Mouse (Mus musculus): ENCODE measurements around the gene Gm6401.
"Not testable (repeated sequence)": the region's sequence is repeated elsewhere in the genome, so short reads cannot be mapped to it uniquely, and the experiment has no call there.

The Gm6401 gene

GRCm38 (mm10) chr14:41967827-41968226 is at the start of gene Gm6401:
Gene Gm6401, minus strand, starts transcription at chr14:41967927.
- DNase-seq (ENCODE audit: low read depth, low spot score), result not testable (repeated sequence)

GRCm38 (mm10) chr14:41983225-41983624 is 15.5 kb upstream of the Gm6401 start, which contains the start of gene Gm3543:
Gene Gm3543, minus strand, starts transcription at chr14:41983325.
- not testable (repeated sequence) for DNase-seq (ENCODE audit: low read depth, low spot score)

- not testable (repeated sequence) for DNase-seq (ENCODE audit: low read depth, low spot score)
Measured at GRCm38 (mm10) chr14:41968596-41968995, 869 bp upstream of the Gm6401 start.

GRCm38 (mm10) chr14:41964095-41964494 is 3.6 kb downstream of the Gm6401 start:
- DNase-seq (ENCODE audit: low read depth, low spot score), result not testable (repeated sequence)

GRCm38 (mm10) chr14:41943695-41944094 is 24.0 kb downstream of the Gm6401 start, which contains the start of gene 1700024B05Rik:
Gene 1700024B05Rik, plus strand, starts transcription at chr14:41943995.
- not testable (repeated sequence) for DNase-seq (ENCODE audit: low read depth, low spot score)

GRCm38 (mm10) chr14:41924649-41925048 is 43.1 kb downstream of the Gm6401 start, which contains the start of gene 1700049E17Rik1:
Gene 1700049E17Rik1, plus strand, starts transcription at chr14:41924949.
- not testable (repeated sequence) for DNase-seq (ENCODE audit: low read depth, low spot score)
